Mouse (Mus musculus) limb, embryonic 12.5 days (tissue): ENCODE results near the gene Eps8l3. TPM values are rescaled to one million over a fixed set of nuclear protein-coding genes. Genes with fewer than 3 reads are reported as not detected.

Experiments used
- ATAC-seq: fragments of 200-750 bp; cut with Nextera tagmentation; 2 replicates; pipeline ENCODE4 v1.8.0; 2017; ENCODE audit warnings: low read depth, moderate TSS enrichment; ENCODE audit not compliant: insufficient number of reproducible peaks, insufficient read depth, low FRiP score, low TSS enrichment
- H3K27ac ChIP-seq: fragments of 300-500 bp; sonication (generic); 2 replicates; pipeline ENCODE4 v1.5.1; 2016; ENCODE audit warnings: mild to moderate bottlenecking, moderate library complexity
- H3K27me3 ChIP-seq: fragments of 300-500 bp; sonication (generic); 2 replicates; pipeline ENCODE4 v1.6.1; 2016; ENCODE audit warnings: mild to moderate bottlenecking, moderate library complexity
- H3K36me3 ChIP-seq: fragments of 300-500 bp; sonication (generic); 2 replicates; pipeline ENCODE4 v1.6.1; 2016; ENCODE audit warnings: mild to moderate bottlenecking, moderate library complexity
- H3K4me1 ChIP-seq: fragments of 300-500 bp; sonication (generic); replicated peaks from 2 replicates; pipeline ENCODE4 v1.6.1; 2016
- H3K4me2 ChIP-seq: fragments of 300-500 bp; sonication (generic); 2 replicates; pipeline ENCODE4 v1.6.1; 2016; ENCODE audit warnings: mild to moderate bottlenecking, moderate library complexity
- H3K4me3 ChIP-seq: fragments of 300-500 bp; sonication (generic); replicated peaks from 2 replicates; pipeline ENCODE4 v1.5.1; 2016; ENCODE audit warnings: mild to moderate bottlenecking
- H3K9ac ChIP-seq: fragments of 300-500 bp; sonication (generic); replicated peaks from 2 replicates; pipeline ENCODE4 v1.6.1; 2016; ENCODE audit warnings: mild to moderate bottlenecking, moderate library complexity
- H3K9me3 ChIP-seq: fragments of 300-500 bp; sonication (generic); 2 replicates; pipeline ENCODE4 v1.6.1; 2016; ENCODE audit warnings: mild to moderate bottlenecking, moderate library complexity
- WGBS: fragments of 180-500 bp; shearing (Covaris S2); methylation state at CpG from one replicate; pipeline ENCODE4 v1.1.7; 2016; 5-methylcytosine and 5-hydroxymethylcytosine counted together
- polyA plus RNA-seq: library from polyadenylated mRNA; unstranded; fragments of >200 nt; fragmentation: Nextera tagmentation; extraction: Ambion mirVana; gene quantifications from 2 replicates; pipeline ENCODE4 v1.2.1, GENCODE M21; 2016

The Eps8l3 gene
- polyA plus RNA-seq, 1 experiment from 2014 or later, result not detected

DNA sequence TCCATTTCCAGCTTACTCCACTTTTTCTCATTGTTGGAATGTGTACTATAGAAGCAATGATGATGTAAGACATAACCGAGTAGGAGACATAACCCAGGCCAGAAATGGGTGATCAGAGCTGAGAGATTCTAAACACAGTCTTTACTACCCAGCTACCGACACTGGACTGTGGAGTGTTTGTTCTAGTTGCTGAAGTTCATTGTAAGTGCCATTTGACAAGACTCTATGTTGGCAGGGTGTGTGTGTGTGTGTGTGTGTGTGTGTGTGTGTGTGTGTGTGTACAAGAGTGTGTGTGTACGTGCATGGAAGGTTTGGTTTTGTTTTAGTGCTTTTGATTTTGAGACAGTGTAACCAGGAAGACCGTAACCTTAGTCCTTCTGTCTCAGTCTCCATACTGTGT, 52.7 kb downstream of the Eps8l3 start:
- H3K9me3 ChIP-seq, result no peaks in the 10 kb centered on the region
- WGBS, result 90% methylated on average over 4 of the region's 4 CpGs
- H3K4me2 ChIP-seq, result no peak overlapping the region
- H3K27me3 ChIP-seq, result no peaks in the 10 kb centered on the region; the same call in 1 of the 2 replicates
- no peaks in the 10 kb centered on the region for H3K36me3 ChIP-seq
- H3K4me3 ChIP-seq, result no peak overlapping the region
- no peak for ATAC-seq
- H3K27ac ChIP-seq, result no peak overlapping the region
- no peak overlapping the region for H3K9ac ChIP-seq
- H3K4me1 ChIP-seq, result 0 out of 2 replicates have a peak, but pooled peaks cover 6% of the 10 kb centered on the region

DNA sequence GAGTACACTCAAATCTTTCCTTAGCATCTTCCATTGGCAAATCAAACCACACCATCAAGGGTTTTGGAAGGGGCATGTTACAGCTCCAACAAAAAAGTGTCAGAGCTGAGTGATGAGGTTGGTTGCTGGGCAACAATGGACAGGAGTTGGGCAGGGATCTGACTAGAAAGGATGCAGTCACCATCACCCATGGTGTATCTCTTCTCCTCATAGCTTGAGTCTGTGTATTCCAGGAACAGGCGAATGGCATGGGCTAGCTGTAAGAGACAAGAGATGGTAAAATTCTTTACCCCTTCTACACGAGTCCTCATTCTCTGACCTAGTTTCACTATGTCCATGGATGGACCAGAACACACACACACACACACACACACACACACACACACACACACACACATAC, 54.1 kb downstream of the Eps8l3 start:
- Histone ChIP-seq H3K9ac (peak overlapping the region; percentile 23; the same call in 1 of the 2 replicates), H3K27me3 (no peaks in the 10 kb centered on the region; the same call in 1 of the 2 replicates), H3K27ac (peak overlapping the region; percentile 68), H3K4me3 (peak overlapping the region; percentile 30), H3K4me2 (peak overlapping the region; percentile 57), H3K36me3 (no peaks in the 10 kb centered on the region), H3K9me3 (no peaks in the 10 kb centered on the region), H3K4me1 (0 out of 2 replicates have a peak, but pooled peaks cover 6% of the 10 kb centered on the region)
- 68% methylated on average over 2 of the region's 2 CpGs for WGBS
- ATAC-seq, result no peak

DNA sequence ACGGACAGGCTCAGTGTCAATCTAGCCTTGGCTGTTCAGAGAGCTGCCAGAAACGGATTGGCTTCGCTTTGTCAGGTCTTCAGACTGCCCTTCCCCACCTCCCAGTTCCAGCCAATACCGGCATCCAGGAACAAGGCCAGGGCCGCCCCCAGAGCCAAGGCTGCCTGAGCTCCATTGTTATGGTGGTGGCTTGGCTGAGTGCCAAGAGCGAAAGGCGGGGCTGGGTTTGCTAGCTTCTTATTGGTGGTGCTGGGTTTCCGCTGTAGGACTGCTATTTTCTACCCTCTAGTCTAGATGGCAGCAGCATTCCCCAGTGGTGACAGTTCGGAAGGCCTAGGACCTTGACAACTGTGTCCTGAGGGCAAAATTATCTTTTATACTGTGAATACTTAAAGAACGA, 54.6 kb downstream of the Eps8l3 start, which contains the start of gene Gstm7:
Gene Gstm7 (minus strand): TSS at position 148 of the 400 bp plus-strand sequence.
- Histone ChIP-seq H3K36me3 (no peaks in the 10 kb centered on the region), H3K27me3 (no peaks in the 10 kb centered on the region; the same call in 1 of the 2 replicates), H3K4me2 (peak within 1 kb of the TSS; percentile 57), H3K4me1 (0 out of 2 replicates have a peak, but pooled peaks cover 6% of the 10 kb centered on the region), H3K9ac (peak within 1 kb of the TSS; percentile 23; the same call in 1 of the 2 replicates), H3K27ac (peak within 1 kb of the TSS; percentile 68), H3K4me3 (peak within 1 kb of the TSS; percentile 30), H3K9me3 (no peaks in the 10 kb centered on the region)
- WGBS, result 8% methylated on average over 10 of the region's 10 CpGs
- ATAC-seq, result peak; percentile 96

DNA sequence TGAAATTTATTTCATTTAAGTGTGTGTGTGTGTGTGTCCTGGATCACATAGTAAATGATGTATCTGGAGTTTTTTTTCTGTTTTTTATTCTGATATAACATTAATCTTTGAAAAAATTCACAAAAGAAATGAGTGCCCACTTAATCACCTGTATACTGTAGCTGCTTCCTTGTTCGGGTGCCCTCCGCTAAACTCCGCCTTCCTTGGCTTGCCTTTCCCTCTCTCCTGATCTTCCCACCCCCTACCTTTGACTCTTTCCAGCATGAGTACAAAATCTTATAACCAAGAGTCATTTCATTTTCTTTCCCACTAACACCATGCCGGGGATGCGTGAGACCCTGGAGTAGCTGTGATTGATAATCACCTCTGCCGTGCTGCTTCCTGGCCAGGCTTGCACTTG, 55.1 kb downstream of the Eps8l3 start:
- Histone ChIP-seq H3K9me3 (no peaks in the 10 kb centered on the region), H3K4me2 (no peak overlapping the region; the same call in 1 of the 2 replicates), H3K4me1 (0 out of 2 replicates have a peak, but pooled peaks cover 6% of the 10 kb centered on the region), H3K27me3 (no peaks in the 10 kb centered on the region; the same call in 1 of the 2 replicates), H3K9ac (no peak overlapping the region), H3K4me3 (no peak overlapping the region), H3K36me3 (no peaks in the 10 kb centered on the region), H3K27ac (no peak overlapping the region)
- no peak; the same call in 1 of the 2 replicates for ATAC-seq
- 82% methylated on average over 6 of the region's 6 CpGs for WGBS

DNA sequence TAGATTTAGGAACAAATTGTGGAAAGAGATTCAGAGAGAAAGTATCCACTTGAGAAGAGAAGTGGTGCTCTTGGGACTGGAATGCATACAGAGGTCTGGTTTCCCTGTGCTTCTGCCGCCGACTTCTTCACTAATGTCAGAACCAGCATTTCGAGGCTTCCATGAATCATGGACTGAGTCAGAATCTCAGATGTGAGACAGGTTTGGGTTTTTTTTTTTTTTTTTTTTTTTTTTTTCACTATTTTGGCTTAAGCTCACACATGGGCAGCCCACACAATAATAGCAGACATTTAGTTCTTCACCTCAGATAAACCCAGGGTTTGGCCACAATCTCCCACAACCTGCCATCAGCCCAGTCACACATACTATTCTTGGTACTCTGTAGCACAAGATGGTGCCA, 58.2 kb downstream of the Eps8l3 start:
- Histone ChIP-seq H3K27me3 (no peaks in the 10 kb centered on the region; the same call in 1 of the 2 replicates), H3K4me3 (no peak overlapping the region), H3K9ac (no peak overlapping the region), H3K27ac (no peak overlapping the region), H3K4me1 (0 out of 2 replicates have a peak, but pooled peaks cover 2% of the 10 kb centered on the region), H3K9me3 (no peaks in the 10 kb centered on the region), H3K4me2 (no peak overlapping the region), H3K36me3 (no peaks in the 10 kb centered on the region)
- ATAC-seq, result no peak
- 84% methylated on average over 3 of the region's 3 CpGs for WGBS

DNA sequence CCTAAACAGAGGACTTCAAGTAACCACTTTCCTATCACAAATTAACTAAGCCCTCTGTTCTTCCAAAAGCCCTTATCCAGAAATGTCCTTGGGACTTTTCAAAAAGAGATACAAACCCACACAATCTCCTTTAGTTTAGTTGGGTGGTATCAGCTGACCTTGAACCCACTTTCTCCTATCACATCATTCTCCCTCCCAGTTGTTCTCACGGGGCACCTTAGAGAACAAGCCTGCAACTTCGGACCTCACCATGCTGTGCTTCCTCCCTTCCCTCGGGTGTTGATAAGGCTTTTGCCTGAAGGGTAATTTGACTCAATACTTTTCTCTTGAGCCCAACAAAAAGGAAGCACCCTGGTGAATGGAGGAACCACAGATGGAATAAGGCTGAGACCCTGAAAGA, 58.9 kb downstream of the Eps8l3 start:
- Histone ChIP-seq H3K27me3 (no peaks in the 10 kb centered on the region; the same call in 1 of the 2 replicates), H3K9me3 (no peaks in the 10 kb centered on the region), H3K9ac (no peak overlapping the region), H3K27ac (no peak overlapping the region), H3K36me3 (no peaks in the 10 kb centered on the region), H3K4me1 (0 out of 2 replicates have a peak, but pooled peaks cover 2% of the 10 kb centered on the region), H3K4me2 (no peak overlapping the region), H3K4me3 (no peak overlapping the region)
- 64% methylated on average over 3 of the region's 3 CpGs for WGBS
- ATAC-seq, result no peak

DNA sequence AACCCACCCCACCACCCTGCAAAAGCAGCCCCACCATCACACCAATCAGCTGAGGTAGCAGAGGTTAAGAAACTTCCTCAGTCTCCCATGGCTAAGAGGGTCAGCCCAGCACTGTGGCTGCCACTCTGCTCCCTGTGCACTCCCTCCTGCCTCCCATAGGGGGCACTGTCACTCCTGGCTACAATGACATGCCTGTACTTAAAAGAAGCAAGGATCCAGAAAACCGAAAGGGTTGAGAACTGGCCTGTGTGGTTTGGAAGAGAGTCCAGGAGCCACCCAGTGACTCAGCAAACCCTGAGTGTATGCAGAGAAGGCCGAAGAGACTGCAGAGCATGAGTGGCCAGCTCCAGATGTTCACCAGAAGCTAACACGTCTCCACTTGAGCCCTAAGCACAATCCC, 62.4 kb downstream of the Eps8l3 start:
- Histone ChIP-seq H3K4me3 (no peak overlapping the region), H3K4me2 (no peak overlapping the region), H3K4me1 (peaks cover 5% of the 10 kb centered on the region; the same call in 1 of the 2 replicates), H3K27ac (no peak overlapping the region), H3K9me3 (no peaks in the 10 kb centered on the region), H3K9ac (no peak overlapping the region), H3K27me3 (no peaks in the 10 kb centered on the region), H3K36me3 (no peaks in the 10 kb centered on the region)
- WGBS, result 49% methylated on average over 3 of the region's 3 CpGs
- ATAC-seq, result no peak

DNA sequence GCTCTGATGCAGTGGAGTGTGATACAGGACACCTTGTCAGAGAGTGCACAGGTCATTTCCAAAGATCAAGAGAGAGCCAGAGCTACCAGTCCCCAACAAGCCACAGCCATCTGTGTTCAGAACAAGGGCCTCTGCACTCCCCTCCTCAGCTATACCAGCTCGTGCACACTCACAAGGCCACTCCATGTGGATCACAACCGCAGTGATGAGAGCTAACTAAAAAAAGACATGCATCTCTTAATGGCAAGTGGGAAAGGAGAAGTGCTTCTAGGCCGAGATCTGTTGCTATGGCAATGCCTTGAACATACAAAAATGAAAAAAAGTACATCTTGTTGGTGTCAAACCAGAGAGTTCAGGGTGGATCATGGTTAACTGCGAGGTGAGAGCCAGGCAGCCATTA, 62.8 kb downstream of the Eps8l3 start:
- H3K9ac ChIP-seq, result no peak overlapping the region
- H3K4me2 ChIP-seq, result no peak overlapping the region
- no peaks in the 10 kb centered on the region for H3K27me3 ChIP-seq
- WGBS, result 82% methylated on average over 4 of the region's 4 CpGs
- H3K27ac ChIP-seq, result no peak overlapping the region
- H3K4me3 ChIP-seq, result no peak overlapping the region
- no peaks in the 10 kb centered on the region for H3K9me3 ChIP-seq
- no peaks in the 10 kb centered on the region for H3K36me3 ChIP-seq
- ATAC-seq, result no peak
- peaks cover 5% of the 10 kb centered on the region; the same call in 1 of the 2 replicates for H3K4me1 ChIP-seq

DNA sequence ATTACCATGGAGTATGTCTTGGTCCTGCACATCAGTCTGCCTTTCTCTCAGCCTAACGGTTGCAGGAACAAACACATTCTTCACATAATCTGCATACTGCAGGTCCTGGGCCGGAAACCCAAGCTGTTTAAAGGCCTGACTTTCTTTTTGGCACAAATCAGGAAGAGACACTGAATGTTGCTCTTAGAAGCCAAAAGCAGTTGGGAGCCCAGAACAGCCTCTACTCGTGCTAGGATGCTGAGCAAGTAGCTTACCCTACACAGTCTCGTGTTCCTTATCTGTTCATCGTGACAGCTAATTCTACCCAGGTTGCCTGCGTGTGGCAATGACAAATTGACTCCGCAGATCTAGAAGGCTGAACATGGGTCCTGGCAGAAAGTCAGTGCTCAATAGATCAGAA, 63.5 kb downstream of the Eps8l3 start:
- WGBS, result 78% methylated on average over 7 of the region's 7 CpGs
- Histone ChIP-seq H3K9ac (no peak overlapping the region), H3K4me3 (no peak overlapping the region), H3K9me3 (no peaks in the 10 kb centered on the region), H3K36me3 (no peaks in the 10 kb centered on the region), H3K4me2 (no peak overlapping the region), H3K27me3 (no peaks in the 10 kb centered on the region), H3K27ac (no peak overlapping the region), H3K4me1 (peaks cover 5% of the 10 kb centered on the region; the same call in 1 of the 2 replicates)
- ATAC-seq, result no peak

DNA sequence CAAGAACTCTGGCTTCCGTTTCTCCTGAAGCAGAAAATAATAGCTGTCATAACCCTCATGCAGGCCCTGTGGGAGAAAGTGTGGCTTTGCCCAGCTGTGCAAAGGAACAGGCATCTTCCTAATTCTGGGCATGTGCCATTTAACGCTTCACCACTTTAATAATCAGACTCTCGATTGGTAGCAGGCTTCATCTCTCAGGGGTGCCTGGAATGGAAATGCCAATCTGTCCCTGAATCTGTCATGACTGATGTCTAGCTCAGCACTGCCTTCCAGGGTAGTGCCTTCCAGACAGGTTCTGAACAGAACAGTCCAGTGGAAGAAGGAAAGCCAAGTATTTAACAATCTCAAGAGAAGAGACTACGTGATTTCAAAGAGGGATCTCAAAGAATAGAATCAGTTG, 64.2 kb downstream of the Eps8l3 start:
- ATAC-seq, result no peak
- H3K9me3 ChIP-seq, result no peaks in the 10 kb centered on the region
- WGBS, result 85% methylated on average over 4 of the region's 4 CpGs

More for the DNA sequence above, 64.2 kb downstream of the Eps8l3 start:
- Histone ChIP-seq H3K9ac (no peak overlapping the region), H3K4me1 (peaks cover 5% of the 10 kb centered on the region; the same call in 1 of the 2 replicates), H3K36me3 (no peaks in the 10 kb centered on the region), H3K27ac (no peak overlapping the region), H3K27me3 (no peaks in the 10 kb centered on the region), H3K4me3 (no peak overlapping the region), H3K4me2 (no peak overlapping the region)
